Mouse (Mus musculus) adrenal gland, postnatal 4 days (tissue): Measurements from ENCODE around the gene Spock2. TPM values are rescaled to one million over a fixed set of nuclear protein-coding genes. Genes with fewer than 3 reads are reported as not detected.

Experiments
- DNase-seq, 2 experiments: peaks; one replicate each; pipeline ENCODE4 v3.0.0; 2021 to 2022; ENCODE audit warnings: low spot score in 2 of 2, mixed read lengths in 2 of 2
- long read RNA-seq, 2 experiments: library from polyadenylated mRNA; stranded (forward); transcript quantifications; one replicate each; pipeline ENCODE4 v2.0.0; 2021
- total RNA-seq, 2 experiments: library from RNA; stranded (reverse); gene quantifications; 2 replicates each; pipeline ENCODE4 v1.2.3; 2021

Gene Spock2
- total RNA-seq = 10 to 100 TPM; 43.4 to 47.2 TPM
- long read RNA-seq, experiment 1, partial matches to known transcripts = 0 of 14 reads
- long read RNA-seq, experiment 1, other reads (novel, unspliced or antisense) = 14 of 14 reads
- long read RNA-seq, experiment 2, partial matches to known transcripts = 0 of 23 reads
- long read RNA-seq, experiment 2, other reads (novel, unspliced or antisense) = 23 of 23 reads

- DNase-seq = peak in 1 of 2 experiments; percentile 30
Measured at GRCm38 (mm10) chr10:60106146-60106530, at the start of gene Spock2. TSS of gene Spock2 (plus strand) at chr10:60106219.

GRCm38 (mm10) chr10:60062173-60062572 lies 43.8 kb upstream of the Spock2 start:
- no peak for DNase-seq

GRCm38 (mm10) chr10:60062931-60063330 lies 43.1 kb upstream of the Spock2 start:
- DNase-seq = no peak

- DNase-seq = no peak
Measured at GRCm38 (mm10) chr10:60066524-60066923, 39.5 kb upstream of the Spock2 start.

GRCm38 (mm10) chr10:60075159-60075558 lies 30.9 kb upstream of the Spock2 start:
- DNase-seq = no peak

GRCm38 (mm10) chr10:60077226-60077625 lies 28.8 kb upstream of the Spock2 start:
- no peak for DNase-seq

GRCm38 (mm10) chr10:60077736-60078560 lies 28.1 kb upstream of the Spock2 start:
- no peak for DNase-seq

- DNase-seq = peak; percentile 49 to 56
Measured at GRCm38 (mm10) chr10:60078561-60078917, 27.5 kb upstream of the Spock2 start.

GRCm38 (mm10) chr10:60080171-60080570 lies 25.8 kb upstream of the Spock2 start:
- no peak for DNase-seq

- no peak for DNase-seq
Measured at GRCm38 (mm10) chr10:60080601-60080981, 25.4 kb upstream of the Spock2 start.

- no peak for DNase-seq
Measured at GRCm38 (mm10) chr10:60080982-60081825, 24.8 kb upstream of the Spock2 start.

- DNase-seq = no peak
Measured at GRCm38 (mm10) chr10:60081905-60082304, 24.1 kb upstream of the Spock2 start.

- no peak for DNase-seq
Measured at GRCm38 (mm10) chr10:60084065-60084464, 22.0 kb upstream of the Spock2 start.

- DNase-seq = no peak
Measured at GRCm38 (mm10) chr10:60092311-60092710, 13.7 kb upstream of the Spock2 start.

- DNase-seq = no peak
Measured at GRCm38 (mm10) chr10:60093751-60094150, 12.3 kb upstream of the Spock2 start.

- DNase-seq = no peak
Measured at GRCm38 (mm10) chr10:60095558-60095957, 10.5 kb upstream of the Spock2 start.

- no peak for DNase-seq
Measured at GRCm38 (mm10) chr10:60096302-60096701, 9.7 kb upstream of the Spock2 start.

GRCm38 (mm10) chr10:60097146-60097545 lies 8.9 kb upstream of the Spock2 start:
- DNase-seq = no peak

GRCm38 (mm10) chr10:60097774-60098173 lies 8.2 kb upstream of the Spock2 start:
- no peak for DNase-seq

- no peak for DNase-seq
Measured at GRCm38 (mm10) chr10:60105391-60106145, 451 bp upstream of the Spock2 start.

- DNase-seq = no peak
Measured at GRCm38 (mm10) chr10:60106531-60107186, 640 bp downstream of the Spock2 start.
